Mouse (Mus musculus): Measurements from ENCODE around the gene Adat2.

The Adat2 gene

GRCm38 (mm10) chr10:13596866-13597265 is 44.2 kb downstream of the Adat2 start:
- DNase-seq, result no peak

DNA sequence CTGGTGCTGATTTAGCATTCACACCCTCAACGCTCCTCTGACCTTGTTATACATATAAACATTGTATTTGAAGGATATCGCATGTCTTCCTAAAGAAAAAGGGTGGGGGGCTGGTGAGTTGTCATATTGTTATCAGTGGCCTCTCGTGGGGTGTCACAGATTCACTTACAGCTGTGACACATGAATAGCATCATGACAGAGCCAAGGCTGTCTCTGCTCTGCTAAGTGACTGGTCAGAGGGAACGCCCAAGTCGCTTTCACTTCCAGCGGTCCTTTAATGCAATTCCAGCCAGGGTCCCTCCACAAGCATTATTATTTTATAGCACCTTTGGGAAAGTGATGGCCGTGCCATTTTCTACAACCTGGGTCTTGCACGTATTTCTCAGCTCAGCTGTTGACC is 44.8 kb downstream of the Adat2 start:
- DNase-seq, result no peak

GRCm38 (mm10) chr10:13600926-13601325 is 48.2 kb downstream of the Adat2 start:
- no peak for DNase-seq

Data from retina, postnatal 1 day (tissue).